Mouse (Mus musculus): ENCODE results near the gene Mrps23.

Mrps23 gene

DNA sequence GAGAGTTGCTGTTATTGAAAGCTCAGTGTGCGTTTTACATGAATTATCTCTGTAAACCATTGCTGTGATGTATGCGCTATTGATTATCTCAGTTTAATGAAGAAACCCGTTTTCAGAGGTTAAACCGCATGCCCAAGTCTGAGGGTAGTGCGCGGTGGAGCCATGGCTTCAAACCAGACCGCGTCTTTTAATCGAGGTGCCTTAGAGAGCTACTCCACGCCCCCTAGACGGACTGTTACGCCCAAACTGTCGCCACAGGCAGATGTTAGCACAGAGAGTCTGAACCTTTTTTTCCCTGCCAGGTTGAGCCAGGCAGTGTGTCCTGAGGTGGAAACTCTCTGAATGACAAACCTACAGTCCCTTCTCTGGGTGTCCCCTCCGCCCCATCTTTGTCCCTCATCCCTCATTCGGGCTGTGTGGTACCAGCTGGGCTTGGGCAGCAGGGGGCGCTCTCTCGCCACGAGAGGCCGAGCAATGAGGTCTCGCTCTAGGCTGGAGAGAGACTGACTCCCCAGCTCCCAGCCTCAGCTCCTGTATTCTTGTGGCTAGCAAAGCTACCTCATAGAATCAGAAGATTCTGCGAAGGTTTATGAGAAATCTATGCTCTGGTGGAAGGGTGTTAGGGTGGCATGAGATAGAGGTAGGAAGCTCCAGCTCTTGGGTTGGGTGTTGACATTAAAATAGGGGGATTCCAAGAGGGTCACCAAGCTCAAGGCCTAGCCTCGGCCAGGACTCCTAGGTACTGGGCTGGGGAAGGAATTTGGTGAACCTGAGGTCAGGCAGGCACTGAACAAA is 48.0 kb downstream of the Mrps23 start:
- DNase-seq = peak; percentile 80 to 82

DNA sequence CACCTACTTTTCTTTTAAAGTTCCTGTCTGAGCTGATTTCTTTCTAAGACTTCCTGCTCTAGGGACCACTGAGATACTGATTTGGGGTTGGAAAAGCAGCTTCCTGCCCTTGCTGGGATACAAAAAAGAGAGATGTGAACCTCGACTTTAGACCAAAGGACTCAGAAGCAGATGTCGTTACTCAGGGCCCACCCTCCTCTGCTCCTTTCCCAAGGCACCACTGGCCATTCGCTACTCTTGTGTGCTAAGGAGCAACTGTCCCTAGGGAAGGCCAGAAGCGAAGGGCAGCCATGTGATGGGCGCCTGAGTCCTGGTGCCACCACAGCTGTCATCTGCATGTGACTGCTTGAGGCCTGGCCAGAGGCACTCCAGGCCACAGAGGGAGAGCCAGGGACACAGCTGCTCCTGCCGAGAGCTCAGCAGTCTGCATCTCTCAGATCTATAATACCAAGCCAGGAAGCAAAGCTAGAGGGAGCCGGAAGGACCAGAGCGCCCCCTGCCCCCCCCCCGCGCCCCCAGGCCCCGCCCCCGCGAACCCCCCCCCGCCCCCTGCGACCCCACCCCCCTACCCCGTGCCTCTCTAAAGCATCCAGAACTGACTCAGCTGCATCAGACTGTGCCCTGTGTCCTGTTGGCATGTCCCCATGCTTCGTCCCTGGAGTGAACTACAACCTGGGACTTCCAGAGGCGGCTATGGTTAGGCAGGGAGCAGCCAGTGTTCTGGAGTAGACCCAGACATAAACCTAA is 48.8 kb downstream of the Mrps23 start:
- DNase-seq = no peak

DNA sequence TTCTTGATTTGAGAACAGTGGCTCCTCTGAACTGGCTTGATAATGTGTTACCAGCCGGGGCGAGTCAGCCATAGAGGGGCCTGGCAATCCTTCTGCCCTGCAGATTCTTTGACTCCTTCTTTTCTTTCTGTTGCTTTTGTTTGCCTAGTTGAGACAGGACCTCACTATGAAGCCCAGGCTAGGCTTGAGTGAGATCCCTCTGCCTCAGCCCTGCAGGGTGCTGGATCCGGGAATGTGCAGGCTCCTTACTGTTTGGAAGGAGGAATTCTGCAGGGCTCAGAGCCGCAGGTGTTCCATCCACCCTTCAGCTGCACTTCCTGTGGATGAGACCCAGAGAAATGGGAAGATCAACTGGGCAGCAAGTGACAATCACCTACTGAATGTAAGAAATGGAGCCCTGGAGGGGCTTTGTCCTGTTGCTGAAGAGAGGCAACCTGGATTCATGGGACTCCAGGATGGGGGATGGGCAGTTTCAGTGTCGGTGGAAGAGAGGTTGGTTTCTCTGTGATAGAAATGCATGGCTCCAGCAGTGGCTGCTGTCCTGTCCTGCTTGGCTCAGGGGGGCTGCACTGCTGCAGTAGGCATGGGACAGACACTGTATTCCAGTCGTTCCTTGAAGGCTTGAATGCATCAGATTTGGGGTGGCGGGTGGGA is 49.5 kb downstream of the Mrps23 start:
- DNase-seq = no peak

DNA sequence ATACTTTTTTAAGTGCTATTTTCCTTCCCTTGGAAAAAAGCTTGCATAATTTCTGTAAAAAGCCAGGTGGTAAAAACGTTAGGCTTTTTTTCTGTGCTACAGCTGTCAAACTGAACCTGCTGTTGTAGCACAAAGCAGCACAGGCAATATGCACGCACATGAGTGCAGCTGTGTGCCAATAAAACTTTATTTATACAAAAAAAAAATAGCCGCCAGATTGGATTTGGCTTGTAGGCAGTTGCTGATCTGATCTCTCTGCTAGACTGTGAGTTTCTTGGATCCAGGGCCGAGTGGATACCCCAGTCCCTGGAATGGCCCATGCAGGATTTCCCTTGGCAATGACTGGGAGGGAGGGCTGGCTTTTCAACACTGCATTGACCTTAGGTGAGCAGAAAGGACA is 53.5 kb downstream of the Mrps23 start:
- no peak for DNase-seq

DNA sequence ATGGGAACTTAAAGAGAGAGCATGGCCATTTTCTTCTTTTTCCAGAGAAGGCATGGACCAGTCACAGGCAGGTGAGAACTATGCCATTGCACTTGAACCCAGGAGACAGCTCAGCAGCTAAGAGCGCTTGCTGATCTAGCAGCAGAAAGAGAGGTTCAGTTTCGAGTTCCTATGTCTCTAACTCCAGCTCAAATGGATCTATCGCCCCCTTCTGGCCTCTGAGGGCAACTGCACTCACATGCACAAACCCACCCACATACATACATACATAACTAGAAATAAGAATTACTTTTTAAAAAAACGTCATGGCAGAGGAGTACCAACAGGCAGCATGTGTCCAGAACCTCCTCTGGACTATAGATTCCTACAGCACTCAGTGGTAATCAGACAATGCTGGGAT is 54.0 kb downstream of the Mrps23 start:
- DNase-seq = no peak

DNA sequence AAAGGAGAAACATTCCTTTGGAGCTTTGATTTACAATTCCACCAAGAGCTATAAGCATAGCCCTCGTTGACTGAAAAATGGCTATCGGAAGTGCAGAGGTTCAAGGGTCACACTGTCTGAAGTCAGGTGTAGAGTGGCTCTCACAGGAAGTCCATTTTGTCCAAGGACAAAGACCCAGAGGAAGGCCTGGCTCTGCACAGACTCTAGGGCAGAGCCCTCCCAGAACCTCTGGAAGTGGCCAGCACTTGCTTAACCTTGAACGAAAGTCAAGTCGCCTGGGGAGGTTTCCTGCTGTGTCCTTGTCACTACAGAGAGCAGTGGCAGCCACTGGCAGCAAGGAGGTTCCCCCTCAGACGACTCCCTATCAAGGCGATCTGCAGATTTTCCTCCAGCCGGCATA is 56.3 kb downstream of the Mrps23 start:
- DNase-seq = no peak
